Mouse (Mus musculus) C2C12 (cell line): ENCODE data around the gene Gm20518. TPM values are rescaled to one million over a fixed set of nuclear protein-coding genes. Genes with fewer than 3 reads are reported as not detected.

Experiments used
- H3K27me3 ChIP-seq: one replicate; pipeline ENCODE4 v1.6.1; 2011; ENCODE audit not compliant: control insufficient read depth, insufficient read depth, insufficient read length
- H3K36me3 ChIP-seq: one replicate; pipeline ENCODE4 v1.6.1; 2011; ENCODE audit not compliant: control insufficient read depth, insufficient read depth
- H3K4me3 ChIP-seq: one replicate; pipeline ENCODE4 v1.5.1; 2011; ENCODE audit warnings: mild to moderate bottlenecking, control low read depth; ENCODE audit not compliant: poor library complexity, insufficient read depth, severe bottlenecking
- H3K79me2 ChIP-seq: one replicate; pipeline ENCODE4 v1.6.1; 2011; ENCODE audit not compliant: control insufficient read depth, insufficient read depth
- H3K79me3 ChIP-seq: one replicate; pipeline ENCODE4 v1.6.1; 2011; ENCODE audit warnings: low read depth, control low read depth
- H3ac ChIP-seq: one replicate; pipeline ENCODE3; 2011; ENCODE audit warnings: low read depth; ENCODE audit not compliant: control insufficient read depth, insufficient read length
- CEBPB ChIP-seq: IDR thresholded peaks from one replicate; pipeline ENCODE4 v1.6.1; 2011; ENCODE audit warnings: low read depth, mild to moderate bottlenecking, control low read depth, moderate library complexity
- CTCF ChIP-seq: IDR thresholded peaks from one replicate; pipeline ENCODE4 v1.5.1; 2011; ENCODE audit not compliant: control insufficient read depth, insufficient read depth, insufficient read length
- FOSL1 ChIP-seq: IDR thresholded peaks from one replicate; pipeline ENCODE4 v1.8.0; 2011; ENCODE audit warnings: mild to moderate bottlenecking, low read length; ENCODE audit not compliant: poor library complexity, insufficient read depth, severe bottlenecking
- MAX ChIP-seq: IDR thresholded peaks from one replicate; pipeline ENCODE4 v1.6.1; 2011; ENCODE audit warnings: mild to moderate bottlenecking, control low read depth
- MYOD1 ChIP-seq: IDR thresholded peaks from one replicate; pipeline ENCODE4 v1.6.1; 2011; ENCODE audit warnings: low read depth; ENCODE audit not compliant: control insufficient read depth, insufficient read length
- MYOG ChIP-seq: IDR thresholded peaks from one replicate; pipeline ENCODE4 v1.6.1; 2011; ENCODE audit not compliant: control insufficient read depth, insufficient read length; ENCODE audit errors: extremely low read depth
- USF1 ChIP-seq: IDR thresholded peaks from one replicate; pipeline ENCODE4 v1.6.1; 2011; ENCODE audit warnings: low read depth, mild to moderate bottlenecking, control low read depth, moderate library complexity
- polyA plus RNA-seq: library from polyadenylated mRNA; unstranded; fragments of >200 nt; fragmentation: generic; extraction: Trizol; gene quantifications from one replicate; pipeline ENCODE4 v1.2.1, GENCODE M21; 2012; ENCODE audit warnings: missing spikeins

Gene Gm20518
- polyA plus RNA-seq, 1 experiment = 0.06 TPM

GRCm38 (mm10) chr16:17892606-17893005, 1.1 kb upstream of the Gm20518 start:
- TF ChIP-seq CTCF = no peak
- TF ChIP-seq CEBPB = no peak
- TF ChIP-seq MYOG = no peak
- TF ChIP-seq MAX = no peak
- no peak for TF ChIP-seq MYOD1
- TF ChIP-seq FOSL1 = no peak
- no peak for TF ChIP-seq USF1
- H3ac ChIP-seq = no peak overlapping the region
- H3K79me3 ChIP-seq = peaks cover 19% of the 10 kb centered on the region
- H3K36me3 ChIP-seq = no peaks in the 10 kb centered on the region
- H3K79me2 ChIP-seq = peaks cover 37% of the 10 kb centered on the region
- H3K27me3 ChIP-seq = no peaks in the 10 kb centered on the region
- H3K4me3 ChIP-seq = no peak overlapping the region

- Histone ChIP-seq H3K79me2 (peaks cover 53% of the 10 kb centered on the region), H3K79me3 (peaks cover 30% of the 10 kb centered on the region), H3K4me3 (peak overlapping the region; percentile 74), H3K36me3 (no peaks in the 10 kb centered on the region), H3K27me3 (no peaks in the 10 kb centered on the region), H3ac (peak overlapping the region; percentile 93)
- no peak for TF ChIP-seq CEBPB
- TF ChIP-seq CTCF = no peak
- TF ChIP-seq MAX = no peak
- TF ChIP-seq MYOG = no peak
- no peak for TF ChIP-seq USF1
- peak; percentile 14 for TF ChIP-seq MYOD1
Observed at GRCm38 (mm10) chr16:17890917-17891566, 429 bp downstream of the Gm20518 start.

GRCm38 (mm10) chr16:17890342-17890727, 1.1 kb downstream of the Gm20518 start:
- peaks cover 37% of the 10 kb centered on the region for H3K79me3 ChIP-seq
- peak overlapping the region; percentile 74 for H3K4me3 ChIP-seq
- no peak overlapping the region for H3ac ChIP-seq
- no peaks in the 10 kb centered on the region for H3K27me3 ChIP-seq
- no peaks in the 10 kb centered on the region for H3K36me3 ChIP-seq
- TF ChIP-seq MAX (no peak), CTCF (no peak), CEBPB (no peak), MYOG (no peak), MYOD1 (no peak), USF1 (no peak), FOSL1 (no peak)
- H3K79me2 ChIP-seq = peaks cover 60% of the 10 kb centered on the region

GRCm38 (mm10) chr16:17889689-17890341, 1.7 kb downstream of the Gm20518 start:
- Histone ChIP-seq H3K36me3 (peaks cover under 1% of the 10 kb centered on the region), H3K79me2 (peaks cover 65% of the 10 kb centered on the region), H3K4me3 (no peak overlapping the region), H3ac (no peak overlapping the region), H3K79me3 (peaks cover 42% of the 10 kb centered on the region), H3K27me3 (no peaks in the 10 kb centered on the region)
- TF ChIP-seq MAX = no peak
- no peak for TF ChIP-seq MYOD1
- no peak for TF ChIP-seq USF1
- no peak for TF ChIP-seq FOSL1
- TF ChIP-seq CTCF = no peak
- TF ChIP-seq MYOG = no peak
- no peak for TF ChIP-seq CEBPB

- TF ChIP-seq USF1 (no peak), CEBPB (no peak), MYOG (no peak)
- Histone ChIP-seq H3K79me2 (peaks cover 99% of the 10 kb centered on the region), H3K27me3 (no peaks in the 10 kb centered on the region), H3K36me3 (peaks cover 16% of the 10 kb centered on the region), H3K4me3 (no peak overlapping the region), H3K79me3 (peaks cover 78% of the 10 kb centered on the region), H3ac (no peak overlapping the region)
Observed at GRCm38 (mm10) chr16:17884116-17884515, 7.4 kb downstream of the Gm20518 start.

GRCm38 (mm10) chr16:17882196-17882595, 9.3 kb downstream of the Gm20518 start:
- no peak overlapping the region for H3K4me3 ChIP-seq
- peaks cover 100% of the 10 kb centered on the region for H3K79me2 ChIP-seq
- H3K36me3 ChIP-seq = peaks cover 22% of the 10 kb centered on the region
- no peak for TF ChIP-seq MYOG
- TF ChIP-seq USF1 = no peak
- TF ChIP-seq CEBPB = no peak
- TF ChIP-seq MAX = no peak
- no peak for TF ChIP-seq MYOD1
- no peak for TF ChIP-seq CTCF
- TF ChIP-seq FOSL1 = no peak
- H3ac ChIP-seq = no peak overlapping the region
- H3K27me3 ChIP-seq = no peaks in the 10 kb centered on the region
- H3K79me3 ChIP-seq = peaks cover 95% of the 10 kb centered on the region
